9 mouse cellular contexts compared by ENCODE assay signal in genomic region chr5:137631591-137631990, GRCm38 (mm10). TPM values are rescaled to one million over a fixed set of nuclear protein-coding genes. Genes with fewer than 3 reads are reported as not detected.
DNase-seq lines count a peak whose midpoint lies in the region; ATAC-seq and TF ChIP-seq lines count a peak whose summit lies in the region.
"Had no signal": no experiment of that assay in that cellular context is flagged by ENCODE, and none has a peak within 500 bp of the region (broad histone marks: within the 10 kb centered on the region; RNA-seq: fewer than 3 reads in every experiment).

No protein-coding gene starts in this region.

- WGBS in liver, embryonic 11.5 days: 27% methylated on average over 4 of the region's 4 CpGs
- WGBS in stomach, postnatal 0 days: 57% methylated on average over 4 of the region's 4 CpGs

- no peak for TF ChIP-seq CTCF in testis, adult 2 months (IDR thresholded peaks at IDR 0.05; ENCODE audit: control insufficient read depth, insufficient read depth, insufficient replicate concordance, low read depth, low read length)
- no peak for TF ChIP-seq CTCF in stomach, postnatal 0 days (IDR thresholded peaks at IDR 0.05; ENCODE audit: low read depth)

- no peaks in the 10 kb centered on the region for H3K9me3 ChIP-seq in liver, embryonic 11.5 days (ENCODE audit: control insufficient read depth, low read length)
- no peaks in the 10 kb centered on the region for H3K9me3 ChIP-seq in stomach, postnatal 0 days (ENCODE audit: control insufficient read depth, low read length)

- intact Hi-C loops in heart, postnatal 36 days (cut with DNase I): no loop called here
- intact Hi-C loops in left cerebral cortex, postnatal 36 days (cut with DNase I): no loop called here

- ATAC-seq in liver, embryonic 11.5 days (replicated peaks; ENCODE audit: low FRiP score): no peak
- no peak for ATAC-seq in stomach, postnatal 0 days (ENCODE audit: low FRiP score, low TSS enrichment)
- no peak for ATAC-seq in CD4-positive, CD25-positive, alpha-beta regulatory T cell, adult 4 months

- peak overlapping the region; percentile 57; the same call in 1 of the 2 replicates for H3K9ac ChIP-seq in liver, embryonic 11.5 days (ENCODE audit: low read depth, low read length)
- peak overlapping the region; percentile 87 for H3K9ac ChIP-seq in stomach, postnatal 0 days (ENCODE audit: low read length)

- H3K4me3 ChIP-seq in testis, adult 2 months (ENCODE audit: control insufficient read depth, low read depth, low read length): peak overlapping the region; percentile 92
- H3K4me3 ChIP-seq in liver, embryonic 11.5 days (ENCODE audit: low read depth, low read length): peak overlapping the region; percentile 81
- peak overlapping the region; percentile 91; the same call in 1 of the 2 replicates for H3K4me3 ChIP-seq in stomach, postnatal 0 days (ENCODE audit: low read depth, low read length)

- TF ChIP-seq EP300 in stomach, postnatal 0 days (optimal IDR thresholded peaks at IDR 0.05): no peak

- no peak for TF ChIP-seq POLR2A in testis, adult 2 months (IDR thresholded peaks at IDR 0.05; ENCODE audit: control insufficient read depth, low read depth, low read length)

- H3K36me3 ChIP-seq in testis, adult 2 months (ENCODE audit: control insufficient read depth, insufficient read depth, low read length): no peaks in the 10 kb centered on the region; the same call in 1 of the 2 replicates
- H3K36me3 ChIP-seq in liver, embryonic 11.5 days (ENCODE audit: control insufficient read depth, insufficient read depth, low read length): peaks cover 7% of the 10 kb centered on the region; the same call in 1 of the 2 replicates
- peaks cover 22% of the 10 kb centered on the region for H3K36me3 ChIP-seq in stomach, postnatal 0 days (ENCODE audit: control insufficient read depth, insufficient read depth, low read length)

- H3K4me1 ChIP-seq in testis, adult 2 months (ENCODE audit: control insufficient read depth, insufficient read depth, low read length): peaks cover 8% of the 10 kb centered on the region
- H3K4me1 ChIP-seq in liver, embryonic 11.5 days (replicated peaks; ENCODE audit: control insufficient read depth, insufficient read depth, low read length): peaks cover 24% of the 10 kb centered on the region
- H3K4me1 ChIP-seq in stomach, postnatal 0 days (replicated peaks; ENCODE audit: control insufficient read depth, insufficient read depth): peaks cover 8% of the 10 kb centered on the region

- H3K4me2 ChIP-seq in liver, embryonic 11.5 days: peak overlapping the region; percentile 96
- H3K4me2 ChIP-seq in stomach, postnatal 0 days (replicated peaks; ENCODE audit: low read depth): peak overlapping the region; percentile 75

- H3K27ac ChIP-seq in testis, adult 2 months (ENCODE audit: control insufficient read depth, insufficient read depth, low read depth, low read length): no peak overlapping the region; the same call in 1 of the 2 replicates
- H3K27ac ChIP-seq in liver, embryonic 11.5 days (ENCODE audit: low read depth, low read length): peak overlapping the region; percentile 98
- H3K27ac ChIP-seq in stomach, postnatal 0 days (replicated peaks): peak overlapping the region; percentile 97

- peak; percentile 30 for DNase-seq in heart, adult 8-10 months (ENCODE audit: low spot score)
- no peak for DNase-seq in heart, postnatal 36 days
- DNase-seq in testis, postnatal 14 days (ENCODE audit: low spot score): no peak
- DNase-seq in liver, embryonic 11.5 days (ENCODE audit: low spot score): no peak
- no peak for DNase-seq in stomach, postnatal 0 days (ENCODE audit: low spot score)
- DNase-seq in left cerebral cortex, postnatal 36 days (ENCODE audit: low spot score in 2 of 2): no peak
- DNase-seq: cerebellum, adult 11-12 months had no signal

- no peaks in the 10 kb centered on the region for H3K27me3 ChIP-seq in testis, adult 2 months (ENCODE audit: control insufficient read depth, insufficient read depth, low read length)
- H3K27me3 ChIP-seq in liver, embryonic 11.5 days (replicated peaks; ENCODE audit: control insufficient read depth, insufficient read depth, low read length): no peaks in the 10 kb centered on the region
- no peaks in the 10 kb centered on the region for H3K27me3 ChIP-seq in stomach, postnatal 0 days (ENCODE audit: control insufficient read depth, insufficient read depth, low read length)

RNA-seq across cellular contexts. Expression of gene Gm20605, which starts 2.6 kb away (rescaled TPM):
- 1 to 10 TPM; 2.3 to 4.2 (median 2.7) TPM for total RNA-seq in heart, adult 8-10 months (2022)
- 1 to 10 TPM; 3.9 to 4.9 TPM for total RNA-seq in heart, postnatal 36 days (2021)
- polyA plus RNA-seq in testis, adult 2 months (2012; rRNA removed): 15.0 and 15.6 TPM in 2 replicates
- polyA plus RNA-seq in liver, embryonic 11.5 days (2014; fragmentation: Nextera tagmentation; extraction: Ambion mirVana): 11.6 and 13.2 TPM in 2 replicates
- polyA plus RNA-seq in stomach, postnatal 0 days (2015; fragmentation: Nextera tagmentation; extraction: Ambion mirVana): 2.4 and 3.4 TPM in 2 replicates
- polyA plus RNA-seq in CD4-positive, CD25-positive, alpha-beta regulatory T cell, adult 4 months (2017; shearing (Covaris generic)): 10 to 100 TPM; 11.5 to 15.5 TPM
- 10 to 100 TPM in 1 of 2 experiments, 1 to 10 TPM in 1; 5.5 to 11.7 TPM for total RNA-seq in left cerebral cortex, postnatal 36 days (2021)

RNA-seq across cellular contexts. Expression of gene Lrch4, which starts 2.7 kb away (rescaled TPM):
- total RNA-seq in heart, adult 8-10 months (2022): 10 to 100 TPM; 13.1 to 17.8 (median 17.1) TPM
- total RNA-seq in heart, postnatal 36 days (2021): 10 to 100 TPM; 18.4 to 20.5 TPM
- polyA plus RNA-seq in testis, adult 2 months (2012; rRNA removed): 131 and 139 TPM in 2 replicates
- polyA plus RNA-seq in liver, embryonic 11.5 days (2014; fragmentation: Nextera tagmentation; extraction: Ambion mirVana): 46.6 and 54.5 TPM in 2 replicates
- polyA plus RNA-seq in stomach, postnatal 0 days (2015; fragmentation: Nextera tagmentation; extraction: Ambion mirVana): 22.5 and 27.0 TPM in 2 replicates
- 10 to 100 TPM; 46.5 to 81.2 TPM for polyA plus RNA-seq in CD4-positive, CD25-positive, alpha-beta regulatory T cell, adult 4 months (2017; shearing (Covaris generic))
- total RNA-seq in left cerebral cortex, postnatal 36 days (2021): 10 to 100 TPM; 11.3 to 19.4 TPM

RNA-seq across cellular contexts. Expression of gene Fbxo24, which starts 2.8 kb away (rescaled TPM):
- total RNA-seq in heart, adult 8-10 months (2022): under 1 TPM; 0.19 to 0.29 (median 0.23) TPM
- total RNA-seq in heart, postnatal 36 days (2021): under 1 TPM; 0.16 to 0.31 TPM
- 175 and 181 TPM in 2 replicates for polyA plus RNA-seq in testis, adult 2 months (2012; rRNA removed)
- polyA plus RNA-seq in liver, embryonic 11.5 days (2014; fragmentation: Nextera tagmentation; extraction: Ambion mirVana): 0.18 TPM in 1 of 2 replicates, not detected in the other
- polyA plus RNA-seq in stomach, postnatal 0 days (2015; fragmentation: Nextera tagmentation; extraction: Ambion mirVana): 0.11 and 0.16 TPM in 2 replicates
- polyA plus RNA-seq in CD4-positive, CD25-positive, alpha-beta regulatory T cell, adult 4 months (2017; shearing (Covaris generic)): under 1 TPM; 0.46 to 0.49 TPM
- under 1 TPM; 0.20 to 0.25 TPM for total RNA-seq in left cerebral cortex, postnatal 36 days (2021)

RNA-seq across cellular contexts. Expression of gene Sap25, which starts 9.5 kb away (rescaled TPM):
- total RNA-seq in heart, adult 8-10 months (2022): 1 to 10 TPM; 1.6 to 4.0 (median 2.8) TPM
- total RNA-seq in heart, postnatal 36 days (2021): 1 to 10 TPM; 1.2 to 1.7 TPM
- 37.9 and 42.4 TPM in 2 replicates for polyA plus RNA-seq in testis, adult 2 months (2012; rRNA removed)
- polyA plus RNA-seq in liver, embryonic 11.5 days (2014; fragmentation: Nextera tagmentation; extraction: Ambion mirVana): 7.1 and 11.9 TPM in 2 replicates
- polyA plus RNA-seq in stomach, postnatal 0 days (2015; fragmentation: Nextera tagmentation; extraction: Ambion mirVana): 3.7 and 4.1 TPM in 2 replicates
- polyA plus RNA-seq in CD4-positive, CD25-positive, alpha-beta regulatory T cell, adult 4 months (2017; shearing (Covaris generic)): 10 to 100 TPM; 43.0 to 46.6 TPM
- 1 to 10 TPM; 4.2 to 7.7 TPM for total RNA-seq in left cerebral cortex, postnatal 36 days (2021)

RNA-seq across cellular contexts. Expression of gene Irs3, which starts 13.9 kb away (rescaled TPM):
- total RNA-seq in heart, adult 8-10 months (2022): under 1 TPM; 0.30 to 0.94 (median 0.56) TPM
- under 1 TPM; 0.14 to 0.75 TPM for total RNA-seq in heart, postnatal 36 days (2021)
- polyA plus RNA-seq in testis, adult 2 months (2012; rRNA removed): 0.22 and 0.24 TPM in 2 replicates
- 0.12 and 0.49 TPM in 2 replicates for polyA plus RNA-seq in liver, embryonic 11.5 days (2014; fragmentation: Nextera tagmentation; extraction: Ambion mirVana)
- polyA plus RNA-seq in stomach, postnatal 0 days (2015; fragmentation: Nextera tagmentation; extraction: Ambion mirVana): 0.07 and 0.15 TPM in 2 replicates
- polyA plus RNA-seq in CD4-positive, CD25-positive, alpha-beta regulatory T cell, adult 4 months (2017; shearing (Covaris generic)): not detected
- total RNA-seq in left cerebral cortex, postnatal 36 days (2021): under 1 TPM in 1 of 2 experiments, not detected in 1; 0.23 TPM

Comparison
In these comparisons a context has a peak if more than half of its experiments do, and no peak if none do; other contexts are left out.
1. RNA of gene Fbxo24, which starts 2.8 kb away (polyA plus RNA-seq): 175 to 181 TPM in testis, adult 2 months; 0.46 to 0.49 TPM in CD4-positive, CD25-positive, alpha-beta regulatory T cell, adult 4 months, 0.18 TPM in liver, embryonic 11.5 days and 0.11 to 0.16 TPM in stomach, postnatal 0 days; every median in the first group is over 100 times any median in the second.
2. Peak in every context shown above with its lines, with median percentiles within 50 percentile points of each other: H3K4me3 ChIP-seq.